12 mouse cellular contexts compared by ENCODE assay signal in genomic region chr17:80808069-80808468, GRCm38 (mm10).
DNase-seq lines count a peak whose midpoint lies in the region; ATAC-seq and TF ChIP-seq lines count a peak whose summit lies in the region.
"Had no signal": no experiment of that assay in that cellular context is flagged by ENCODE, and none has a peak within 500 bp of the region (broad histone marks: within the 10 kb centered on the region; RNA-seq: fewer than 3 reads in every experiment).

No protein-coding gene starts in this region.

- no peak for ATAC-seq in limb, embryonic 14.5 days (ENCODE audit: low FRiP score, low read depth)
- ATAC-seq in heart, embryonic 16.5 days (replicated peaks; ENCODE audit: extremely low read depth, insufficient read depth, low FRiP score): peak; percentile 58
- ATAC-seq in lung, postnatal 0 days: peak; percentile 72
- ATAC-seq in cerebellum, adult (ENCODE audit: insufficient number of reproducible peaks, low FRiP score, low TSS enrichment): no peak
- no peak for ATAC-seq in megakaryocyte-erythroid progenitor cell, adult 5-6 weeks (replicated peaks; ENCODE audit: low FRiP score, low TSS enrichment, poor library complexity, severe bottlenecking)
- ATAC-seq: forebrain, embryonic 13.5 days had no signal

- H3K9me3 ChIP-seq in limb, embryonic 14.5 days (ENCODE audit: control insufficient read depth, low read length): no peaks in the 10 kb centered on the region
- no peaks in the 10 kb centered on the region for H3K9me3 ChIP-seq in limb, embryonic 10.5 days (replicated peaks)
- no peaks in the 10 kb centered on the region for H3K9me3 ChIP-seq in heart, embryonic 16.5 days (replicated peaks; ENCODE audit: control insufficient read depth, low read length)
- H3K9me3 ChIP-seq in lung, postnatal 0 days (ENCODE audit: low read length): no peaks in the 10 kb centered on the region
- H3K9me3 ChIP-seq: forebrain, embryonic 13.5 days had no signal

- no peaks in the 10 kb centered on the region for H3K27me3 ChIP-seq in limb, embryonic 14.5 days (ENCODE audit: control insufficient read depth, insufficient read depth, low read length)
- H3K27me3 ChIP-seq in limb, embryonic 10.5 days (ENCODE audit: low read depth, poor library complexity, severe bottlenecking): no peaks in the 10 kb centered on the region
- H3K27me3 ChIP-seq in heart, embryonic 16.5 days (ENCODE audit: control insufficient read depth, insufficient read depth, low read length): no peaks in the 10 kb centered on the region
- H3K27me3 ChIP-seq in lung, postnatal 0 days (replicated peaks; ENCODE audit: insufficient read depth, low read length): no peaks in the 10 kb centered on the region
- H3K27me3 ChIP-seq: forebrain, embryonic 13.5 days had no signal

- no peak overlapping the region for H3K4me2 ChIP-seq in limb, embryonic 14.5 days (replicated peaks; ENCODE audit: low read depth, low read length, severe bottlenecking)
- H3K4me2 ChIP-seq in heart, embryonic 16.5 days (ENCODE audit: low read depth, low read length): peak overlapping the region; percentile 7; the same call in 1 of the 2 replicates
- no peak overlapping the region for H3K4me2 ChIP-seq in lung, postnatal 0 days (replicated peaks; ENCODE audit: low read depth, low read length)
- H3K4me2 ChIP-seq: forebrain, embryonic 13.5 days had no signal

- no peaks in the 10 kb centered on the region for H3K4me1 ChIP-seq in limb, embryonic 14.5 days (ENCODE audit: control insufficient read depth, insufficient read depth, low read length)
- H3K4me1 ChIP-seq in limb, embryonic 10.5 days: no peaks in the 10 kb centered on the region
- H3K4me1 ChIP-seq in heart, embryonic 16.5 days (ENCODE audit: control insufficient read depth, insufficient read depth, low read length): peaks cover 8% of the 10 kb centered on the region
- H3K4me1 ChIP-seq in lung, postnatal 0 days (ENCODE audit: insufficient read depth, low read depth, low read length): no peaks in the 10 kb centered on the region
- H3K4me1 ChIP-seq: forebrain, embryonic 13.5 days had no signal

- H3K4me3 ChIP-seq in limb, embryonic 14.5 days (replicated peaks; ENCODE audit: low read length): no peak overlapping the region
- H3K4me3 ChIP-seq in limb, embryonic 10.5 days: no peak overlapping the region
- no peak overlapping the region for H3K4me3 ChIP-seq in heart, embryonic 16.5 days (ENCODE audit: low read length)
- H3K4me3 ChIP-seq in lung, postnatal 0 days (ENCODE audit: low read depth, low read length): no peak overlapping the region
- H3K4me3 ChIP-seq: forebrain, embryonic 13.5 days had no signal

- H3K27ac ChIP-seq in limb, embryonic 14.5 days (replicated peaks; ENCODE audit: low read depth, low read length): no peak overlapping the region
- H3K27ac ChIP-seq in limb, embryonic 10.5 days: no peak overlapping the region
- H3K27ac ChIP-seq in heart, embryonic 16.5 days (ENCODE audit: low read length): 0 out of 2 replicates have a peak overlapping the region, but pooled peaks have one; percentile 37
- no peak overlapping the region for H3K27ac ChIP-seq in lung, postnatal 0 days (ENCODE audit: low read length)
- H3K27ac ChIP-seq: forebrain, embryonic 13.5 days; macrophage had no signal

- DNase-seq in embryo, embryonic 10 days (ENCODE audit: low spot score): peak; percentile 28
- DNase-seq in embryo, embryonic 11 days: no peak
- DNase-seq in limb, embryonic 14.5 days (ENCODE audit: low spot score): peak; percentile 47
- no peak for DNase-seq in limb, embryonic 10.5 days (ENCODE audit: low spot score)
- DNase-seq in lung, postnatal 0 days (ENCODE audit: low spot score): peak; percentile 80
- DNase-seq: left cerebral cortex, postnatal 4 days; thymus, postnatal 25 days had no signal

- no peak for TF ChIP-seq CTCF in lung, postnatal 0 days (IDR thresholded peaks at IDR 0.05)

- TF ChIP-seq POLR2A in limb, embryonic 14.5 days (IDR thresholded peaks at IDR 0.05; ENCODE audit: borderline replicate concordance, extremely low read depth, insufficient read depth, insufficient read length): no peak

- peak; percentile 57 for TF ChIP-seq EP300 in lung, postnatal 0 days (IDR thresholded peaks at IDR 0.05)

- WGBS in limb, embryonic 14.5 days: 64% methylated on average over 10 of the region's 10 CpGs
- 80% methylated on average over 10 of the region's 10 CpGs for WGBS in limb, embryonic 10.5 days
- WGBS in heart, embryonic 16.5 days: 12% methylated on average over 10 of the region's 10 CpGs
- 18% methylated on average over 10 of the region's 10 CpGs for WGBS in lung, postnatal 0 days

- no peaks in the 10 kb centered on the region for H3K36me3 ChIP-seq in limb, embryonic 14.5 days (ENCODE audit: control insufficient read depth, insufficient read depth, low read length)
- H3K36me3 ChIP-seq in limb, embryonic 10.5 days: no peaks in the 10 kb centered on the region
- H3K36me3 ChIP-seq in heart, embryonic 16.5 days (ENCODE audit: control insufficient read depth, insufficient read depth): no peaks in the 10 kb centered on the region
- no peaks in the 10 kb centered on the region for H3K36me3 ChIP-seq in lung, postnatal 0 days (ENCODE audit: insufficient read depth, low read length)

- no peak overlapping the region for H3K9ac ChIP-seq in limb, embryonic 14.5 days (ENCODE audit: low read depth, low read length, severe bottlenecking)
- no peak overlapping the region for H3K9ac ChIP-seq in heart, embryonic 16.5 days (ENCODE audit: low read length)
- no peak overlapping the region for H3K9ac ChIP-seq in lung, postnatal 0 days (replicated peaks; ENCODE audit: low read depth)
- H3K9ac ChIP-seq: forebrain, embryonic 13.5 days had no signal

Comparison
In these comparisons a context has a peak if more than half of its experiments do, and no peak if none do; other contexts are left out.
1. DNase-seq: peak in embryo, embryonic 10 days (single experiment), limb, embryonic 14.5 days (single experiment) and lung, postnatal 0 days (single experiment); none in embryo, embryonic 11 days (single experiment) and limb, embryonic 10.5 days (single experiment).
2. ATAC-seq: peak in heart, embryonic 16.5 days (single experiment) and lung, postnatal 0 days (single experiment); none in limb, embryonic 14.5 days (single experiment), cerebellum, adult (single experiment) and megakaryocyte-erythroid progenitor cell, adult 5-6 weeks (single experiment).